Mouse (Mus musculus) erythroblast, embryonic 14.5 days (primary cell): ENCODE results near the gene Jade1.

Source experiments
- GATA1 ChIP-seq: IDR thresholded peaks from 2 replicates; pipeline ENCODE4 v1.6.1; 2012; ENCODE audit warnings: low read length, inconsistent platforms, mixed read lengths
- TAL1 ChIP-seq: IDR thresholded peaks from 3 replicates; pipeline ENCODE4 v1.6.1; 2012; ENCODE audit warnings: low read length, inconsistent platforms, mixed read lengths

GRCm38 (mm10) chr3:41586330-41586729 lies 30.8 kb downstream of the Jade1 start:
- TF ChIP-seq GATA1, result no peak
- no peak for TF ChIP-seq TAL1
